Mouse (Mus musculus): ENCODE results near the gene 4930415O20Rik. TPM values are rescaled to one million over a fixed set of nuclear protein-coding genes. Genes with fewer than 3 reads are reported as not detected.

Gene 4930415O20Rik
- polyA plus RNA-seq, 1 experiment from 2014 or later: not detected

DNA sequence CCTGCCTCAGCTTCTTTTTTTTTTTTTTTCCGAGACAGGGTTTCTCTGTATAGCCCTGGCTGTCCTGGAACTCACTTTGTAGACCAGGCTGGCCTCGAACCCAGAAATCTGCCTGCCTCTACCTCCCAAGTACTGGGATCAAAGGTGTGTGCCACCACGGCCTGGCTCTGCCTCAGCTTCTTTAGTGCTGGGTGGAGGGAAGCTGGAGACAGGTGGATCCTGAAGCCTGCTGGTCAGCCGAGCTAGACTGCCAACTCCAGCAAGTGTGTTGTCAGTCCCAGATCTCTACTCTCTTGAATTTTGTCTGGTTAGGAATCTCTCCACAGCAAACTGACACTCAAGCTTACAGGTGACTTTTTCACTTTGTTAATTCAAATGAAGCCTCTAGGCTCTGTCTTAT is 34.9 kb upstream of the 4930415O20Rik start:
- ATAC-seq (ENCODE audit: low FRiP score, low TSS enrichment): no peak

DNA sequence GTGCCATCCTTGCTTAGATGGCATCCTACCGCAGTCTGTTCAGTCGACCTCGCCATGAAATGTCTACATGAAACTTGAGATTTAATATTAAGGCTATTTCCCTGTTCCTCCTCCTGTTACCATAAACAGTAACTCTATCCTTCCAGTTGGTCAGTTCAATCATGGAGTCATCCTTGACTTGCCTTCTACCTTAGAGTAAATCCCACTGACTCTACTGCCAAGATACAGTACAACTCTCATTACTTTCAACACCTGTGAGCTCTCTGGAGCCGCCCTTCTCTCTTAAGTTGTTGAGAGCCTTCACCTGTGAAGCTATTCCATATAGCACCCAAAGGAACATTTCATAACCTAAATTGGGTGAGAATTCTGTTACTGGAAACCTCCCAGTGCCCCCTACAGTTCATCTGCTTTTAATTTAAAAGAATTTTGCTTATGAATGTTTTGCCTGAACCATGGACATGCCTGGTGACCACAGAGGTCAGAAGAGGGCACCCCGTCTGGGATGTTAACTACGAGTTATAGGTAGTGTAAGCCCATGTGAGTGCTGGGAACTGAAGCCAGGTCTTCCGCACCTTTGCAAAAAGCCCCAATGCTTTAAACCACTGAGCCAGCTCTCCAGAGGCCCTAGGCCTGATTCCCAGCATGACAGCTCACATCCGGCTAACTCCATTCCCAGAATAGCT is 33.8 kb upstream of the 4930415O20Rik start:
- ATAC-seq (ENCODE audit: low FRiP score, low TSS enrichment): no peak
- H3K27ac ChIP-seq (replicated peaks; ENCODE audit: low read depth, low read length): no peak overlapping the region
- no peaks in the 10 kb centered on the region for H3K9me3 ChIP-seq (ENCODE audit: control insufficient read depth, low read length)
- H3K4me3 ChIP-seq (replicated peaks; ENCODE audit: low read depth, low read length): no peak overlapping the region
- H3K4me2 ChIP-seq (ENCODE audit: low read length): no peak overlapping the region
- no peak for DNase-seq
- H3K27me3 ChIP-seq (ENCODE audit: control insufficient read depth, insufficient read depth, low read length): no peaks in the 10 kb centered on the region
- H3K36me3 ChIP-seq (ENCODE audit: control insufficient read depth, insufficient read depth, low read length): peaks cover 33% of the 10 kb centered on the region
- 92% methylated on average over 8 of the region's 8 CpGs for WGBS
- H3K4me1 ChIP-seq (ENCODE audit: control insufficient read depth, insufficient read depth, low read length): peaks cover 10% of the 10 kb centered on the region
- no peak overlapping the region for H3K9ac ChIP-seq (replicated peaks; ENCODE audit: low read length)

More for the DNA sequence above, 34.9 kb upstream of the 4930415O20Rik start:
- Histone ChIP-seq H3K9me3 (ENCODE audit: control insufficient read depth, low read length) (no peaks in the 10 kb centered on the region), H3K27me3 (ENCODE audit: control insufficient read depth, insufficient read depth, low read length) (no peaks in the 10 kb centered on the region), H3K9ac (replicated peaks; ENCODE audit: low read length) (no peak overlapping the region), H3K4me2 (ENCODE audit: low read length) (no peak overlapping the region), H3K4me3 (replicated peaks; ENCODE audit: low read depth, low read length) (no peak overlapping the region), H3K27ac (replicated peaks; ENCODE audit: low read depth, low read length) (no peak overlapping the region), H3K36me3 (ENCODE audit: control insufficient read depth, insufficient read depth, low read length) (peaks cover 31% of the 10 kb centered on the region), H3K4me1 (ENCODE audit: control insufficient read depth, insufficient read depth, low read length) (peaks cover 10% of the 10 kb centered on the region)
- DNase-seq: no peak
- WGBS: 89% methylated on average over 4 of the region's 4 CpGs

- Histone ChIP-seq H3K27me3 (ENCODE audit: control insufficient read depth, insufficient read depth, low read length) (no peaks in the 10 kb centered on the region), H3K27ac (replicated peaks; ENCODE audit: low read depth, low read length) (no peak overlapping the region), H3K4me1 (ENCODE audit: control insufficient read depth, insufficient read depth, low read length) (peaks cover 2% of the 10 kb centered on the region; the same call in 1 of the 2 replicates), H3K9me3 (ENCODE audit: control insufficient read depth, low read length) (no peaks in the 10 kb centered on the region), H3K4me3 (replicated peaks; ENCODE audit: low read depth, low read length) (no peak overlapping the region), H3K36me3 (ENCODE audit: control insufficient read depth, insufficient read depth, low read length) (peaks cover 40% of the 10 kb centered on the region), H3K4me2 (ENCODE audit: low read length) (no peak overlapping the region), H3K9ac (replicated peaks; ENCODE audit: low read length) (no peak overlapping the region)
- 71% methylated on average over 4 of the region's 4 CpGs for WGBS
- DNase-seq: no peak
- no peak for ATAC-seq (ENCODE audit: low FRiP score, low TSS enrichment)
These were observed 32.9 kb upstream of the 4930415O20Rik start for GRCm38 (mm10) chr15:98537923-98538322.

DNA sequence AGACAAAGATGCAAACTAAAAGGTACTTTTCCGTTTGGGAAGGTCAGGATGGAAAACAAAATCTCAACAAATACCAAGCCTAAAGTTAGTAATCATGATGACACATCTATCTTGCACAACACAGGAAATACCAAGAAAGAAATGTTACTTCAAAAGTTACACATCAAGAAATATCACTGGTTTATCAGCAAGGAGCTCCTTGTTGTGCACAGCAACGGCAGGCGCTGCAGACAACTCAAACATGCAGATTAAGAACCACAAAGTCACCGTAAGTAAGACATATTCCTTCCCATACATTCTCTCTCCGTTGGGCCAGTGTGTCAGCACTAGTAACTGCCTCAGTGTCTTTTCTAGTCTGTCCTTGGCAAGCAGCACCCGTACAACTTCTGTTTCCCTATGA is 29.7 kb upstream of the 4930415O20Rik start:
- ATAC-seq (ENCODE audit: low FRiP score, low TSS enrichment) (no peak), DNase-seq (no peak)
- Histone ChIP-seq H3K27ac (replicated peaks; ENCODE audit: low read depth, low read length) (no peak overlapping the region), H3K9ac (replicated peaks; ENCODE audit: low read length) (no peak overlapping the region), H3K4me1 (ENCODE audit: control insufficient read depth, insufficient read depth, low read length) (no peaks in the 10 kb centered on the region), H3K4me2 (ENCODE audit: low read length) (no peak overlapping the region), H3K27me3 (ENCODE audit: control insufficient read depth, insufficient read depth, low read length) (no peaks in the 10 kb centered on the region), H3K4me3 (replicated peaks; ENCODE audit: low read depth, low read length) (no peak overlapping the region), H3K36me3 (ENCODE audit: control insufficient read depth, insufficient read depth, low read length) (peaks cover 72% of the 10 kb centered on the region), H3K9me3 (ENCODE audit: control insufficient read depth, low read length) (no peaks in the 10 kb centered on the region)
- WGBS: 90% methylated on average over 6 of the region's 6 CpGs

DNA sequence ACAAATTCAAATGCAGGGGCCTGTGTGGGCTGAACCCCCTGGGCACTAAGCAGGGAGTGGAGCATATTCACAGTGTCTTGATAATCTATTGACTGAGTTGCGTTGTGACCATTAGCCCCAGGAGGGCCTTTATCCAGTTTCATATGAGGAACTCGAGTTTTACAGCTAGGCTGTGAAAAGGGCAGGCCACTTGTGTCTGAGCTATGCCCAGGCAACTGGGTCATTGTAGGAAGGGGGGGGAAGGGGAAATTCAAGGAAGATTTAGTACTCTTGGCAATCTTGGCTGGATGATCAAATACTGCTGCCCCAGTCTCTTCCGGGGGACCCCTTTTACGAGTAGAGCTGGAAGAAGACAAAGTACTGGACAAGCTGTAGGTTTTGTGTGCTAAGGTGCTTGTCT is 27.5 kb upstream of the 4930415O20Rik start:
- Histone ChIP-seq H3K9ac (replicated peaks; ENCODE audit: low read length) (no peak overlapping the region), H3K27me3 (ENCODE audit: control insufficient read depth, insufficient read depth, low read length) (no peaks in the 10 kb centered on the region), H3K36me3 (ENCODE audit: control insufficient read depth, insufficient read depth, low read length) (peaks cover 87% of the 10 kb centered on the region), H3K9me3 (ENCODE audit: control insufficient read depth, low read length) (no peaks in the 10 kb centered on the region), H3K4me1 (ENCODE audit: control insufficient read depth, insufficient read depth, low read length) (no peaks in the 10 kb centered on the region), H3K27ac (replicated peaks; ENCODE audit: low read depth, low read length) (no peak overlapping the region), H3K4me2 (ENCODE audit: low read length) (no peak overlapping the region), H3K4me3 (replicated peaks; ENCODE audit: low read depth, low read length) (no peak overlapping the region)
- DNase-seq (no peak), ATAC-seq (ENCODE audit: low FRiP score, low TSS enrichment) (no peak)
- WGBS: 92% methylated on average over 4 of the region's 4 CpGs

- WGBS: 96% methylated on average over 3 of the region's 3 CpGs
- Histone ChIP-seq H3K27me3 (ENCODE audit: control insufficient read depth, insufficient read depth, low read length) (no peaks in the 10 kb centered on the region), H3K36me3 (ENCODE audit: control insufficient read depth, insufficient read depth, low read length) (peaks cover 80% of the 10 kb centered on the region), H3K4me2 (ENCODE audit: low read length) (no peak overlapping the region), H3K27ac (replicated peaks; ENCODE audit: low read depth, low read length) (no peak overlapping the region), H3K9ac (replicated peaks; ENCODE audit: low read length) (no peak overlapping the region), H3K4me1 (ENCODE audit: control insufficient read depth, insufficient read depth, low read length) (no peaks in the 10 kb centered on the region), H3K4me3 (replicated peaks; ENCODE audit: low read depth, low read length) (no peak overlapping the region), H3K9me3 (ENCODE audit: control insufficient read depth, low read length) (no peaks in the 10 kb centered on the region)
- ATAC-seq (ENCODE audit: low FRiP score, low TSS enrichment): no peak
- no peak for DNase-seq
These were observed 25.7 kb upstream of the 4930415O20Rik start for GRCm38 (mm10) chr15:98545151-98545550.

DNA sequence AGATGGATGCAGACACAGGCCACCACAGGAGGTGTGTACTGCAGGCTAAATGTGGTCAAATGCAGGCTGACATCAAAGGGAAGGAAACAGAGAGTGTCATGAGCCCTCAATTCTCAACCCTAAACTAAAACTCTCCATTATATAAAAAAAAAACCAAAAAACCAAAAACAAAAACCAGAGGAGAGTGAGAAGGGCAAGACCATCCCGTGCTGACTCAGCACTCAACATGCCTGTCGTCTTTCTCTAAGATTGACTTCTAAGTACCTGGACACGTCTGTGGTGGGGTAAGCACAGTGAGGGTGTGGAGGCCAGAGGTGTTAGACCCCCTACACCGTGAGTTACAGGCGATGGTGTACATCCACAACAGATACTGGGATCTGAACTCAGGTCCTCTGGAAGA is 24.0 kb upstream of the 4930415O20Rik start:
- Histone ChIP-seq H3K4me2 (ENCODE audit: low read length) (no peak overlapping the region), H3K27me3 (ENCODE audit: control insufficient read depth, insufficient read depth, low read length) (no peaks in the 10 kb centered on the region), H3K36me3 (ENCODE audit: control insufficient read depth, insufficient read depth, low read length) (peaks cover 84% of the 10 kb centered on the region), H3K4me1 (ENCODE audit: control insufficient read depth, insufficient read depth, low read length) (no peaks in the 10 kb centered on the region), H3K4me3 (replicated peaks; ENCODE audit: low read depth, low read length) (no peak overlapping the region), H3K9ac (replicated peaks; ENCODE audit: low read length) (no peak overlapping the region), H3K9me3 (ENCODE audit: control insufficient read depth, low read length) (no peaks in the 10 kb centered on the region), H3K27ac (replicated peaks; ENCODE audit: low read depth, low read length) (no peak overlapping the region)
- DNase-seq (no peak), ATAC-seq (ENCODE audit: low FRiP score, low TSS enrichment) (no peak)
- WGBS: 93% methylated on average over 5 of the region's 5 CpGs

DNA sequence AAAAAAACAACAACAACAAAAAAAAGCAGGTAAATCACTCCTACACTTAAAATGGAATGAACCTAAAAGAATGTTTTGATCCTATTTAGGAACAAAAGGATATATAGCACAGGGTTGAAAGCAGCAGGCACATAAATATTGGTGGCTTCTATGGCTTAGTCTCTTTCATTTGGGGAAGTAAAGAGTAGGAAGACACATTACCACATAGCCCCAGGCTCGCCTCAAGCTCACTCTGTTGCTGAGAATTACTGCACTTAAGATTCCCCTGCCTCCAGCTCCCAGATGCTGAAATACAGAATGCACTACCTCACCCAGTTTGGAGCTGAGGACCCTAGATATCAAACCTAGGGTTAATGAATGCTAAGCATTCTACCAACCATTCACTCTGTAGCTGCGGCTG is 18.0 kb upstream of the 4930415O20Rik start:
- no peak for ATAC-seq (ENCODE audit: low FRiP score, low TSS enrichment)
- Histone ChIP-seq H3K27me3 (ENCODE audit: control insufficient read depth, insufficient read depth, low read length) (no peaks in the 10 kb centered on the region), H3K4me1 (ENCODE audit: control insufficient read depth, insufficient read depth, low read length) (no peaks in the 10 kb centered on the region), H3K9me3 (ENCODE audit: control insufficient read depth, low read length) (no peaks in the 10 kb centered on the region), H3K27ac (replicated peaks; ENCODE audit: low read depth, low read length) (no peak overlapping the region), H3K36me3 (ENCODE audit: control insufficient read depth, insufficient read depth, low read length) (peaks cover 73% of the 10 kb centered on the region), H3K4me2 (ENCODE audit: low read length) (no peak overlapping the region), H3K9ac (replicated peaks; ENCODE audit: low read length) (no peak overlapping the region), H3K4me3 (replicated peaks; ENCODE audit: low read depth, low read length) (no peak overlapping the region)
- 93% methylated on average over 2 of the region's 2 CpGs for WGBS
- DNase-seq: no peak

- Histone ChIP-seq H3K9me3 (ENCODE audit: control insufficient read depth, low read length) (no peaks in the 10 kb centered on the region), H3K9ac (replicated peaks; ENCODE audit: low read length) (no peak overlapping the region), H3K27me3 (ENCODE audit: control insufficient read depth, insufficient read depth, low read length) (no peaks in the 10 kb centered on the region), H3K27ac (replicated peaks; ENCODE audit: low read depth, low read length) (no peak overlapping the region), H3K4me3 (replicated peaks; ENCODE audit: low read depth, low read length) (no peak overlapping the region), H3K4me2 (ENCODE audit: low read length) (no peak overlapping the region), H3K4me1 (ENCODE audit: control insufficient read depth, insufficient read depth, low read length) (no peaks in the 10 kb centered on the region), H3K36me3 (ENCODE audit: control insufficient read depth, insufficient read depth, low read length) (peaks cover 74% of the 10 kb centered on the region)
- 94% methylated on average over 4 of the region's 4 CpGs for WGBS
- no peak for DNase-seq
- no peak for ATAC-seq (ENCODE audit: low FRiP score, low TSS enrichment)
These were observed 14.9 kb upstream of the 4930415O20Rik start for GRCm38 (mm10) chr15:98555881-98556280.

Data from midbrain, embryonic 14.5 days (tissue).